Mouse (Mus musculus) retina, adult 2 months (tissue): Measurements from ENCODE around the gene Srsf3.
"Not testable (repeated sequence)": the region's sequence is repeated elsewhere in the genome, so short reads cannot be mapped to it uniquely, and the experiment has no call there.

Source experiments
- DNase-seq: peaks from one replicate; pipeline ENCODE4 v3.0.0-alpha.2; 2012; ENCODE audit warnings: low read depth, low spot score

Srsf3 gene

GRCm38 (mm10) chr17:29032274-29033069 is at the start of gene Srsf3:
Srsf3 (plus strand) TSS chr17:29032628.
- peak; percentile 97 for DNase-seq

DNA sequence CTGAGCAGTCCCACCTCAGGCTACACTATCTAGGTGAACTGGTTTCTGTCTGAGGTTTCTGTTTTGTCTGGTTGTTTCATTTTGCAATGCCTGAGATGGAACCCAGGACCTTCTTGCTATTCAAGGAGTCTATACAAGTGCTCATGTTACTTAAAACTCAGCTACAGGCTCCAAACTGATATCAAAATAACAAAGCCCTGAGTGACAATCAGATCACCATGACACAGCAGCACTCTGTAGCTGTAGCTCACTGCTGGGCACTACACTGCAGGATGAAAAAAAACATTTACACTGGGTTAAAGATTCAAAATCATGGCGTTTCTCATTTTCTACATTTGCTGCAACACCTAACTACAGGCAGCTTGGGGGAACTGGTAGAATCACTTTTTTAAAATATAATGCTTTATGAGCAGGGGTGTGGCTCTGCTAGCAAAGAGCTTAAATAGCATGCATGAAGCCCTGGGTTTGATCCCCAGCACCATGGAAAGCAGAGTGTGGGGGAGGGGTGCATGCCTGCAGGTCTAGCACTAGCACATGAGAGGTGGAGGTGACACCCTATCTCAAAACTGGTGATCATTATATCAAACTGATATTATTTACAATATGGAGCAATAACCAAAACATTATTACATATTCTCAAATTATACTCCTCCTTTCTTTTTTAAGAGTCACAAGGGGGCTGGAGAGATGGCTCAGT is 47.6 kb upstream of the Srsf3 start:
- DNase-seq, result no peak

- DNase-seq, result no peak
These were observed 45.6 kb upstream of the Srsf3 start for GRCm38 (mm10) chr17:28986833-28987232.

DNA sequence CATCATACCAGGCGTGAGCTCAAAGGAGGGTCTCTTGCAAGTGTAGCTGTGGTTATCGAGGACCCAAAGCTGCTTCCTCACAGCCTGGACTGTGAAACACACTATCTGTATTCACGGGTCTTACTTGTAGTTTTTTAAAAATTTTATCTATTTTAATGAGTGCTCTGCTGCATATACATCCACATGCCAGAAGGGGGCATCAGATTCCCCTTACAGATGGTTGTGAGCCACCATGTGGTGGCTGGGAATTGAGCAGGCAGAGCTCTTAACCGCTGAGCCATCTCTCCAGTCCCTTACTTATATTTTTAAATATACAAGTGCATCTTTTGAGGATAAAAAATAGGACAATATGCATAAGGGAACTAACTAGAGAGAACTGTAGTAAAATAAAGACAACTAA is 44.7 kb upstream of the Srsf3 start:
- no peak for DNase-seq

DNA sequence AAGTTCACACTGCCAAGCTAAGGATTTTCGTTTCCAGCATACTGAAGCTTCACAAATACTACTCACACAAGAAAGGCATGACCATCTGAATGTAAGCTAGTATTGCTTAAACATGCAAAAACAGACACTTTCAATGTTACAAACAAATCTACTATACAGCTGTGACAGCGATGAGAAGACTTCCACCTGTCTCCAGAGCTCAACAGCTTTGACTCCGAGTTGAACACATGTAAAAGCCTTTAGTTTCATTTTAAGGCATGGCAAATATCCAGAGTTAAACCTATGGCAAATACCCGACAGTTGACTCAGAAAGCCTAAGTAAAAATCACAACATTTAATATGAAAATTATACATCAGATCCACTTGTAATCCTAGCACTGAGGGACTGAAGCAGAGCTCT is 44.1 kb upstream of the Srsf3 start:
- DNase-seq, result no peak

DNA sequence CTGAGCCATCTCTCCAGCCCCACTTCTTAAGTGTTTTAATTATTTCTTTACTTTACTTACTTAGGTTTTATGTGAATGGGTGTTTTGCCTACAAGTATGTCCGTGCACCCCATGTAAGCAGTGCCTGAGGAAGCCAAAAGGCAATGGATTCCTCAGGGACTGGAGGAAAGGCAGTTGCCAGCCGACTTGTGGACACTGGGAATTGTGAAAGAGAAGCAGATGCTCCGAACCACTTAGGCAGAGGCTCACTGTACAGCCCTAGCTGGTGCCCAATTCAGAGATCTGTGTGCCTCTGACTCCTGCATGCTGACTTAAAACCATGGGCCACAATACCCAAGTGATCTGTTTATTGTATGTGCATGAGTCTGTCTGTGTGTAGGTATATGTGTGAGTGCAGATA is 43.4 kb upstream of the Srsf3 start:
- DNase-seq, result no peak

DNA sequence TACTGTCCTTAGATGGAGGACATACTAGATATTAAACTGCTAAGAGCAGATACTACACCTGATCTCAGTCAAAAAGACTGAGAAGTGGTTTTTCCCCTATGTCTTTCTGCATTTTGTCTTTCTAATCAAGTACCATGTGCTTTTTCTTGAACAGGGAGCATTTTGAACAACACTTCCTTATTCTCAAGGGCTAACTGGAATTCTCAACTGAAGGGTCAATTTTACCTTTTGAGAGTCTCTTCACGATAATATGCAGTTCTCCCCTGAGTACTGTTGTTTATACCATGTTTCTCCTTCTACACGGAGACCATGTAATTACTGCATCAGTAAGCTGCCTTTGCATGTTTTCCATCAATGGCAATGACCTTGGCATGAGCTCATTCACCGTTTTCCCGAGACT is 42.4 kb upstream of the Srsf3 start:
- no peak for DNase-seq

DNA sequence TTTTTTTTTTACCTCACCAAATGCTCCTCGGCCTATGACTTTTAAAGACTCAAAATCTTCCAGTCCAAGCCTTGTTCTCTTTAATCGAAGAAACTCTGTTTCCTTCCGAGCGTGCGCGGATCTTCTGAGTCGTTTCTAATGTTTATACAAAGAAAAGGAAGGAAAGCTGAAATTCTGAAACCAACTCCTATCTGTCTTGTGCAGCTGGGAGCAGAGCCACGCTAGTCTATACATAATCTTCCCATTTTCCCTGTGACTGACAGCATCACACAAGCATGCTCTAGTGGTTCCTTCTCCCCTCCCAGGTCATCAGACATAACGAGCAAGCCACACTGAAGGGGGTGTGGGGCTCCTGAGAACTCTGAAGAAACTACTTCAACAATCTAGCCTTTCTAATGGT is 41.1 kb upstream of the Srsf3 start:
- no peak for DNase-seq

- DNase-seq, result no peak
These were observed 40.3 kb upstream of the Srsf3 start for GRCm38 (mm10) chr17:28992105-28992504.

DNA sequence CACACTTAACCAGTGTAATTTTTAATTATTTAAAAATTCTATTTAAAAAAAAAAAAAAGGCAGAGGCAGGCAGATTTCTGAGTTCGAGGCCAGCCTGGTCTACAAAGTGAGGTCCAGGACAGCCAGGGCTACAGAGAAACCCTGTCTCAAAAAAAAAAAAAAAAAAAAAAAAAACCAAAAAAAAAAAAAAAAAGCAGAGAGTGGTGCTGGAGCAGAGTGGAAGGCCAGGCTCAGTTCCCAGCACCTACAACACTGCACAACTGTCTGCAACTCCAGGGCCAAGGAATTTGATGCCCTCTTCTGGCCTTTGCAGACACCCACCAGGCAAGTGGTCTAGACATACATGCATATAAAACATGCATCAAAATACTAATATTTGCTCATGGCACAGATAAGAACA is 39.4 kb upstream of the Srsf3 start:
- not testable (repeated sequence) for DNase-seq

GRCm38 (mm10) chr17:28994615-28995014 is 37.8 kb upstream of the Srsf3 start:
- DNase-seq, result no peak

GRCm38 (mm10) chr17:29000465-29000864 is 32.0 kb upstream of the Srsf3 start:
- no peak for DNase-seq

GRCm38 (mm10) chr17:29003740-29004139 is 28.7 kb upstream of the Srsf3 start:
- DNase-seq, result no peak

GRCm38 (mm10) chr17:29005002-29005401 is 27.4 kb upstream of the Srsf3 start:
- no peak for DNase-seq

- DNase-seq, result no peak
These were observed 25.6 kb upstream of the Srsf3 start for GRCm38 (mm10) chr17:29006812-29007211.

DNA sequence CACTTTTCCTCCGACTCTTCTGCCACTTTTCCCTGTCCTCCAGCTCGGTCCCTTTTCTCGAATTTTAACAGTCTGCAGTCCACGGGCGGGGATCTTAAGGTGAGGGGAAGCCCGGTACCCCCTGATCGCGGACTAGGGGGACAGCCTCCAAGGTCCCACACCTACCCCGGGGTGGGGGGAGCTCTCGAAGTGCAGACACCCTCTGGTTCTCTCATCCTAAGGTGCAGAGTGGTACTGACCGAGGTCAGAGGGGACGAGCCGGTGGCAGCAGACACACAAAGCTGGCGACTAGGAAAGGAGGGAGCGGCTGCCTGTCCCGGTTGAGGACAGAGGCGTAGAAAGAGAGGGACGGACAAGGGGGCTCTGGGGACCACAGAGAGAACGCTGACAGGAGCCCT is 25.2 kb upstream of the Srsf3 start:
- DNase-seq, result no peak

DNA sequence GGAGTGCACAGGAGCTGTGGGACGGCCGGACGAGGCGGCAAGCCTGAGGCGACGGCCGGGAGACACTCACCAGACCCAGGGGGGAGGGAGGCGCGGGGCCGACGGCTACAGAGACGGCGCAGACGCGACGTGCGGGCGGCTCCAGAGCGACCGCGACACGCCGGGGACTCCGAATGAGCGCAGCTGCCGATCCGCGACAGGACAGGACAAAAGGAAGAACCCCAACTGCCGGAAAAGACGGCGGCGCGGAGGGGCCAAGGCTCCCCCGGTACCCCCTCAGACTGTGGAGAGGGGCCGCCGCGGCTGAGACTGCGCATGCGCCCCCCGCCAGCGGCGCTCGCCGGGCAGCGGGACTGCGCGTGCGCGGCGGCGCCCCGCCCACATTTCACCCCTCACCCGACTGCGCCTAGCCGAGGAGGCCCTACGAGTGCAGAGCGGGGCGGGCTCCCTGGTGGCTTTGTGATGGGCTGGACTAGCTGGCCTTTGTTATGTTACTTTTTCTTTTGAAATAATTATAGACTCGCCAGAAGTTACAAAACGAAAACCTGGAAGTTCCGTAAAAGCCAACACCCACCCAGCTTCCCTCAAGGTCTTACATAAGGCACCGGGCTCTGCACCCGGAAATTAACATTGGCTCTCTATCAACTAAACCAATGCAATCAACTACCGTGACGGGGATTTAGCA is 24.6 kb upstream of the Srsf3 start, which contains the start of gene Stk38:
Stk38 (minus strand) TSS at position 355 of the 685 bp plus-strand sequence.
- DNase-seq, result peak; percentile 71

GRCm38 (mm10) chr17:29008326-29008650 is 24.1 kb upstream of the Srsf3 start:
- no peak for DNase-seq

- no peak for DNase-seq
These were observed 23.2 kb upstream of the Srsf3 start for GRCm38 (mm10) chr17:29009181-29009580.

- no peak for DNase-seq
These were observed 18.2 kb upstream of the Srsf3 start for GRCm38 (mm10) chr17:29014235-29014634.

- DNase-seq, result no peak
These were observed 16.8 kb upstream of the Srsf3 start for GRCm38 (mm10) chr17:29015638-29016037.

GRCm38 (mm10) chr17:29016705-29017104 is 15.7 kb upstream of the Srsf3 start:
- DNase-seq, result no peak
